Mouse (Mus musculus): ENCODE results near the gene Map2. TPM values are rescaled to one million over a fixed set of nuclear protein-coding genes. Genes with fewer than 3 reads are reported as not detected.

Gene Map2
- polyA plus RNA-seq, 1 experiment, result 1.6 TPM

DNA sequence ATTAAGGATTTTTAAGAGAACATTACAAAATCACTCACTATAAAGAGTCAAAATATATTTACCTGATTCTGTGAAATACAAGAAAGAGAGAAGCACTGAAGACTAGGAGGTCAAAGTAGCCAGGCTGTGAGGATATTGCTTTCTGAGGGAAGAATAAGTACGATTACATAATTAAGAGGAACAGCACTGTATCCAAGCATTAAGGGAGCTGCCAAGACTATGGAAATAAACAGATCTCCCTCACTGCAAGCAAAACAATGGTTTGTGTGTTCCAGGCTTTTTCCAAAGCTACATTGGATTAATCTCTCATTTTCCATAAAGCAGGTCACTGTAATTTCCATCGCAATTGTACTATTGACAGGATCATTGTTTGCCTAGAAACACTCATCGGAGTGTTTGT is 307.7 kb downstream of the Map2 start:
- TF ChIP-seq CTCF (IDR thresholded peaks at IDR 0.05; ENCODE audit: extremely low read depth, insufficient read depth, insufficient read length, insufficient replicate concordance) (no peak), POLR2A (IDR thresholded peaks at IDR 0.05; ENCODE audit: low read depth, low read length) (no peak)
- no peak for DNase-seq (ENCODE audit: low read depth in 1 of 2, low spot score in 2 of 2)
- no peaks in the 10 kb centered on the region for H3K4me1 ChIP-seq (ENCODE audit: control insufficient read depth, insufficient read depth, insufficient read length)
- H3K4me3 ChIP-seq (ENCODE audit: extremely low read depth, insufficient read depth, insufficient read length), result no peak overlapping the region
- no peaks in the 10 kb centered on the region for H3K36me3 ChIP-seq (ENCODE audit: control insufficient read depth, insufficient read depth, low read length)
- no peak overlapping the region for H3K27ac ChIP-seq (ENCODE audit: insufficient read depth, low read length)
- H3K27me3 ChIP-seq (ENCODE audit: control insufficient read depth, insufficient read depth, low read length), result no peaks in the 10 kb centered on the region
- WGBS, result 87% methylated on average over 3 of the region's 3 CpGs

Other genes starting within 250 kb of the Map2 start
- not detected in 2 replicates for gene Crygf, start 248.8 kb upstream of the Map2 start, polyA plus RNA-seq (2012; rRNA removed)